Mouse (Mus musculus) frontal cortex, adult 2 months (tissue): Measurements from ENCODE around the gene Ipo4. TPM values are rescaled to one million over a fixed set of nuclear protein-coding genes. Genes with fewer than 3 reads are reported as not detected.

Experiments used
- DNase-seq, 2 experiments: peaks; one replicate each; pipeline ENCODE4 v3.0.0; 2022; ENCODE audit warnings: low spot score in 1 of 2; ENCODE audit errors: extremely low spot score in 1 of 2
- polyA plus RNA-seq: library from polyadenylated mRNA; depleted of rRNA; stranded (reverse); fragments of >200 nt; gene quantifications from 2 replicates; pipeline ENCODE4 v1.2.3, GENCODE M21; 2012; rRNA removed

Ipo4 gene
- 139 and 152 TPM in 2 replicates for polyA plus RNA-seq

- DNase-seq, result peak; percentile 85 to 93
Measured at GRCm38 (mm10) chr14:55635523-55636007, at the start of gene Ipo4. Gene Ipo4, minus strand, starts transcription at chr14:55635957.

GRCm38 (mm10) chr14:55682118-55682493 is 46.3 kb upstream of the Ipo4 start:
- no peak for DNase-seq

- DNase-seq, result peak; percentile 94 to 98
Measured at GRCm38 (mm10) chr14:55681160-55682117, 45.7 kb upstream of the Ipo4 start, which contains the start of gene Tinf2. Gene Tinf2, minus strand, starts transcription at chr14:55681820.

- no peak for DNase-seq
Measured at GRCm38 (mm10) chr14:55677615-55678014, 41.9 kb upstream of the Ipo4 start.

GRCm38 (mm10) chr14:55672741-55673060 is 36.9 kb upstream of the Ipo4 start:
- DNase-seq, result no peak

GRCm38 (mm10) chr14:55671833-55672740 is 36.3 kb upstream of the Ipo4 start, which contains the start of the genes Gmpr2 and Nedd8:
Gene Gmpr2, plus strand, starts transcription at chr14:55671941.
Gene Nedd8, minus strand, starts transcription at chr14:55672124.
- DNase-seq, result peak; percentile 96

GRCm38 (mm10) chr14:55671486-55671832 is 35.7 kb upstream of the Ipo4 start:
- DNase-seq, result peak in 1 of 2 experiments; percentile 44

- DNase-seq, result no peak
Measured at GRCm38 (mm10) chr14:55660636-55661035, 24.9 kb upstream of the Ipo4 start.

GRCm38 (mm10) chr14:55659960-55660573 is 24.3 kb upstream of the Ipo4 start, which contains the start of gene Mdp1:
Gene Mdp1, minus strand, starts transcription at chr14:55660508.
- peak; percentile 66 to 87 for DNase-seq

GRCm38 (mm10) chr14:55658011-55658410 is 22.3 kb upstream of the Ipo4 start:
- no peak for DNase-seq

- DNase-seq, result no peak
Measured at GRCm38 (mm10) chr14:55656935-55657334, 21.2 kb upstream of the Ipo4 start.

GRCm38 (mm10) chr14:55651528-55651927 is 15.8 kb upstream of the Ipo4 start:
- no peak for DNase-seq

GRCm38 (mm10) chr14:55649884-55650283 is 14.1 kb upstream of the Ipo4 start, which contains the start of gene Tssk4:
Gene Tssk4, plus strand, starts transcription at chr14:55650184.
- no peak for DNase-seq

- no peak for DNase-seq
Measured at GRCm38 (mm10) chr14:55644261-55644888, 8.6 kb upstream of the Ipo4 start.

- DNase-seq, result peak; percentile 59 to 83
Measured at GRCm38 (mm10) chr14:55643060-55643907, 7.5 kb upstream of the Ipo4 start, which contains the start of gene Tm9sf1. Gene Tm9sf1, minus strand, starts transcription at chr14:55643806.

GRCm38 (mm10) chr14:55642679-55643059 is 6.9 kb upstream of the Ipo4 start:
- DNase-seq, result no peak

- no peak for DNase-seq
Measured at GRCm38 (mm10) chr14:55641291-55641690, 5.5 kb upstream of the Ipo4 start.

- DNase-seq, result no peak
Measured at GRCm38 (mm10) chr14:55640816-55641215, 5.1 kb upstream of the Ipo4 start.

- DNase-seq, result no peak
Measured at GRCm38 (mm10) chr14:55637795-55638194, 2.0 kb upstream of the Ipo4 start, which contains the start of gene Gm49378. Gene Gm49378, minus strand, starts transcription at chr14:55637895.
